Mouse (Mus musculus) lung, embryonic 14.5 days (tissue): ENCODE data around the gene Rasal2. TPM values are rescaled to one million over a fixed set of nuclear protein-coding genes. Genes with fewer than 3 reads are reported as not detected.

Experiments used
- ATAC-seq: fragments of 200-750 bp; cut with Nextera tagmentation; 2 replicates; pipeline ENCODE4 v1.8.0; 2017; ENCODE audit warnings: mild to moderate bottlenecking, moderate TSS enrichment, moderate library complexity; ENCODE audit not compliant: insufficient read depth
- DNase-seq: peaks from one replicate; pipeline ENCODE4 v3.0.0-alpha.2; 2015
- H3K27ac ChIP-seq: fragments of 300-500 bp; sonication (generic); 2 replicates; pipeline ENCODE4 v1.5.1; 2014; ENCODE audit warnings: low read depth, mild to moderate bottlenecking, moderate library complexity
- H3K27me3 ChIP-seq: fragments of 300-500 bp; sonication (generic); 2 replicates; pipeline ENCODE4 v1.6.1; 2014; ENCODE audit warnings: low read length, control low read depth; ENCODE audit not compliant: insufficient read depth
- H3K36me3 ChIP-seq: fragments of 300-500 bp; sonication (generic); 2 replicates; pipeline ENCODE4 v1.6.1; 2014; ENCODE audit warnings: control low read depth; ENCODE audit not compliant: insufficient read depth
- H3K4me1 ChIP-seq: fragments of 300-500 bp; sonication (generic); 2 replicates; pipeline ENCODE4 v1.6.1; 2014; ENCODE audit warnings: antibody characterized with exemption, control low read depth; ENCODE audit not compliant: insufficient read depth
- H3K4me2 ChIP-seq: fragments of 300-500 bp; sonication (generic); 2 replicates; pipeline ENCODE4 v1.6.1; 2014; ENCODE audit warnings: mild to moderate bottlenecking
- H3K4me3 ChIP-seq: fragments of 300-500 bp; sonication (generic); 2 replicates; pipeline ENCODE4 v1.5.1; 2014; ENCODE audit warnings: low read depth, low read length
- H3K9ac ChIP-seq: fragments of 300-500 bp; sonication (generic); 2 replicates; pipeline ENCODE4 v1.6.1; 2014
- H3K9me3 ChIP-seq: fragments of 300-500 bp; sonication (generic); 2 replicates; pipeline ENCODE4 v1.6.1; 2016; ENCODE audit warnings: low read depth, low read length, control low read depth
- CTCF ChIP-seq: IDR thresholded peaks from 2 replicates; pipeline ENCODE4 v1.5.1; 2016; ENCODE audit warnings: antibody characterized with exemption, low read depth
- WGBS: fragments of 180-500 bp; shearing (Covaris S2); extraction: QIAGEN DNeasy Blood & Tissue Kit; methylation state at CpG from one replicate; pipeline ENCODE4 v1.1.7; 2014; 5-methylcytosine and 5-hydroxymethylcytosine counted together
- polyA plus RNA-seq: library from polyadenylated mRNA; unstranded; fragments of >200 nt; fragmentation: Nextera tagmentation; extraction: Ambion mirVana; gene quantifications from 2 replicates; pipeline ENCODE4 v1.2.1, GENCODE M21; 2014

Rasal2 gene
- polyA plus RNA-seq, 1 experiment from 2014 or later: 10.3 TPM

DNA sequence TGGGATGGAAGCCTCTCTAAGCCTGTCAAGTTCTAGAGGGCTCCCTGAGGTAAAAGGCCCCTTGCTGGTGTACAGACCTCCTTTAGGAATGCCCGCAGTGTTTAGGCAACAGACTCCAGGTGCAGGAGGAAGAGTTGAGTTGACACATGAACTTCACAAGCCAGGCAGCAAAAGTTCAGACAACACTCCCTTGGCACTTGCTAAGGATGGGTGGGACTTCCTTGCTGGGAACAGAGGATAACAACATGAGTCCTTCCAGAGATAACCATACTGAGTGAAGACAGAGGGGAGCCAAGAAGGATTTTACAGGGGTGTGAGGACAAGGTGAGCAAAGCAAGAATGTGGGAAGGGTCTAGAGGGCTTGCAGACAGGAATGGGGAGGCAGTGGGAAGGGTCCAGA is 319.8 kb downstream of the Rasal2 start:
- no peak for ATAC-seq
- Histone ChIP-seq H3K36me3 (no peaks in the 10 kb centered on the region), H3K4me3 (no peak overlapping the region), H3K9ac (no peak overlapping the region), H3K4me2 (no peak overlapping the region), H3K27me3 (no peaks in the 10 kb centered on the region), H3K4me1 (no peaks in the 10 kb centered on the region), H3K27ac (no peak overlapping the region), H3K9me3 (no peaks in the 10 kb centered on the region)
- no peak for TF ChIP-seq CTCF
- DNase-seq: no peak
- WGBS: 83% methylated on average over 1 of the region's 1 CpGs

DNA sequence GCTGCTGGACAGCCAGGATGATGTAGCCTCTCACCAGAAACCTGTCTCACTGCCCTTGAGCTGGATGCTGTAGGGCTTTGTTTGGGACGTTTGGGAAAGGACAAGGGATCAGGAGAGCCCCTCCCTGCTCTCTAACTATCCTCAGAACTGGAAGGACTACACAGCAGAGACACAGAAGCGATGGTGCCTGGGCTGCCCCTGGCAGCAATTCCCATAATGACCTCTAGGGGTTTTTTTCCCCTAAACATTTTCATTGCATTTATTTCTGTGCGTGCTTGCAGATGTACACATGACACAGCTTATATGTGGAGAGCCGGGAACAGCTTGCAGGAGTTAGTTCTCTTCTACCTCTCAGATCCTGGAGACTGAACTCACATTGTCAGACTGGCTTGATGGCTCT is 320.3 kb downstream of the Rasal2 start:
- H3K4me2 ChIP-seq: no peak overlapping the region

DNA sequence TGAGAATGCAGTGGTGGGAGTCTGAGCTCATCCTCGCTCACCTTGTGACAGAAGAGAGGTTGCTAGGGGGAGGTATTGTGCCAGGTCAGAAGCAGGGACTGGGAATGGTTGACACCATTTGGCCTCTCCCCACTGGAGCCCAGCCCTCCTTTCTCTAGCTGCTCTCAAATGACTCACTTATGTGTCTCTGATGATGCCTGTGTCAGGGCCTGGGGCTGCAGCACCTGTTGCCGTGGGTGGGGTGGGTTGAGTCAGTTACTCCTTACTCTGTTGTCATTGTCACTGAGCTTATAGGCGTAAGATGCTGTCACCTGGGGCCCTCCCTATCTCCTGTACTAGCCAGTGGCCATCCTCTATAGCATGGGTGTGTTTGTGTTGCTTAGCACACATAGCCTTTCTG is 321.6 kb downstream of the Rasal2 start:
- Histone ChIP-seq H3K4me1 (no peaks in the 10 kb centered on the region), H3K9ac (no peak overlapping the region), H3K9me3 (no peaks in the 10 kb centered on the region), H3K36me3 (no peaks in the 10 kb centered on the region), H3K4me2 (no peak overlapping the region), H3K27ac (no peak overlapping the region), H3K4me3 (no peak overlapping the region), H3K27me3 (no peaks in the 10 kb centered on the region)
- DNase-seq (no peak), ATAC-seq (no peak)
- 72% methylated on average over 3 of the region's 3 CpGs for WGBS
- no peak for TF ChIP-seq CTCF

More for the DNA sequence above, 320.3 kb downstream of the Rasal2 start:
- no peak for ATAC-seq
- no peak overlapping the region for H3K9ac ChIP-seq
- no peaks in the 10 kb centered on the region for H3K4me1 ChIP-seq
- no peak overlapping the region for H3K27ac ChIP-seq
- no peaks in the 10 kb centered on the region for H3K9me3 ChIP-seq
- H3K4me3 ChIP-seq: no peak overlapping the region
- 59% methylated on average over 4 of the region's 4 CpGs for WGBS
- no peaks in the 10 kb centered on the region for H3K27me3 ChIP-seq
- DNase-seq: no peak
- peak; percentile 49 for TF ChIP-seq CTCF
- no peaks in the 10 kb centered on the region for H3K36me3 ChIP-seq

DNA sequence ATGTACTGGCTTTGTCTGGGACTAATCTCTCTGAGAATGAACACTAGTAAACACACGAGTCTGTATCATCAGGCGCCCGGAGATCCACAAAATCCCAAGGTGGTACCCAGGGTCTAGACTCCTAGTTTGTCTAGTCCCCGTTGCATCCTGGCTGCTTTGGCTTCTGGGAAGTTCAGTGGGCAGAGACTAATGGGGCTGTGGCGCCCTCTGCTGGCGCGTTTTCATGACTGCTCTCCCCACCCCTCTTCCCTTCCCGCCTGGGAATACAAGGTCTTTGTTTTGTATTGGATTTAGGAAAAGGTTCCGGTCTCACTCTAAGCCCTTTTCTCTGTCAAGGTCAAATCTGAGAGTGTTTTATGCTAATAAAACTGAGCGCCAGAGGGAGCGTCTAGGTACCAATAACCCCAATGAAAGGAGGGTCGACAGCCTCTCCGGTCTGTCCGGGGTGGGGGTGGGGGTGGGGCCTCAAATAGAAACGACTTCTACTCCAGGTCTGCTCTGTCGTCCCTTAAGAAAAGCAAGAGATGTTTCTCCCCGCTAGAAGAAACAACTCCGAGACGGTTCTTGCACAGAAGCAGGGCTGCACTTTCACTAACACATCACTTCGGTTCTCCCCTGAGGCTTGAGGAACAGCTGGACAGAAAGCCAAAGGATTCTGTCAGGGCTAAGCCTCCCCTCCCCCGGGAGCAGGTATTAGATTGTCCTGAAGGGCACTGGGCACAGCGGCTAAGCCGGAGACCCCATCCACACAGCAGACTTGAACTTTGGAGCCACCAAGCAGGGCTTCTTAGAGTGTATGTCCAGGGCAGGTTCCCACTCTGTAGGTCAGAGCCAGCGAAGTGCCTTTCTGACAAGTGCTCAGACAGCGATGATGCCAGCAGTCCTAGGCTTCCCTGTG is 326.0 kb downstream of the Rasal2 start:
- 7% methylated on average over 25 of the region's 25 CpGs for WGBS
- Histone ChIP-seq H3K9ac (peak overlapping the region; percentile 50), H3K4me2 (peak overlapping the region; percentile 62), H3K4me3 (peak overlapping the region; percentile 32), H3K36me3 (no peaks in the 10 kb centered on the region), H3K9me3 (no peaks in the 10 kb centered on the region), H3K27me3 (no peaks in the 10 kb centered on the region), H3K27ac (no peak overlapping the region), H3K4me1 (no peaks in the 10 kb centered on the region)
- peak; percentile 88 for TF ChIP-seq CTCF
- DNase-seq (peak; percentile 91), ATAC-seq (peak; percentile 70)

Other genes with a start within 250 kb of the Rasal2 start
- 10.8 and 14.4 TPM in 2 replicates for gene Cryzl2, start 46.0 kb upstream of the Rasal2 start, polyA plus RNA-seq
- 2.3 and 3.3 TPM in 2 replicates for gene Sec16b, start 94.1 kb upstream of the Rasal2 start, polyA plus RNA-seq